Mouse (Mus musculus) intestine, postnatal 0 days (tissue): ENCODE measurements around the gene Nfe2. TPM values are rescaled to one million over a fixed set of nuclear protein-coding genes. Genes with fewer than 3 reads are reported as not detected.
"Not testable (repeated sequence)": the region's sequence is repeated elsewhere in the genome, so short reads cannot be mapped to it uniquely, and the experiment has no call there.

ENCODE experiments used
- ATAC-seq: fragments of 200-750 bp; cut with Nextera tagmentation; 2 replicates; pipeline ENCODE4 v1.8.0; 2017; ENCODE audit warnings: mild to moderate bottlenecking, moderate TSS enrichment, moderate library complexity
- H3K27ac ChIP-seq: fragments of 300-500 bp; sonication (generic); 2 replicates; pipeline ENCODE4 v1.5.1; 2014; ENCODE audit warnings: mild to moderate bottlenecking, low read depth, low read length, moderate library complexity
- H3K27me3 ChIP-seq: fragments of 300-500 bp; sonication (generic); replicated peaks from 2 replicates; pipeline ENCODE4 v1.6.1; 2014; ENCODE audit warnings: low read length, mixed read lengths; ENCODE audit not compliant: control insufficient read depth, insufficient read depth
- H3K36me3 ChIP-seq: fragments of 300-500 bp; sonication (generic); 2 replicates; pipeline ENCODE4 v1.6.1; 2014; ENCODE audit warnings: mild to moderate bottlenecking, moderate library complexity; ENCODE audit not compliant: control insufficient read depth, insufficient read depth
- H3K4me1 ChIP-seq: fragments of 300-500 bp; sonication (generic); replicated peaks from 2 replicates; pipeline ENCODE4 v1.6.1; 2014; ENCODE audit warnings: antibody characterized with exemption, low read length, mixed read lengths; ENCODE audit not compliant: control insufficient read depth, insufficient read depth
- H3K4me2 ChIP-seq: fragments of 300-500 bp; sonication (generic); replicated peaks from 2 replicates; pipeline ENCODE4 v1.6.1; 2014; ENCODE audit warnings: low read depth, mild to moderate bottlenecking, moderate library complexity
- H3K4me3 ChIP-seq: fragments of 300-500 bp; sonication (generic); 2 replicates; pipeline ENCODE4 v1.5.1; 2014; ENCODE audit warnings: low read depth, low read length
- H3K9ac ChIP-seq: fragments of 300-500 bp; sonication (generic); 2 replicates; pipeline ENCODE4 v1.6.1; 2014; ENCODE audit warnings: mild to moderate bottlenecking, low read depth, low read length
- H3K9me3 ChIP-seq: fragments of 300-500 bp; sonication (generic); 2 replicates; pipeline ENCODE4 v1.6.1; 2016; ENCODE audit warnings: mixed run types; ENCODE audit not compliant: control insufficient read depth
- CTCF ChIP-seq: sonication (generic); IDR thresholded peaks from 2 replicates; pipeline ENCODE4 v1.5.1; 2016; ENCODE audit warnings: low read depth, mild to moderate bottlenecking, control low read depth, antibody characterized with exemption, moderate library complexity
- WGBS: fragments of 180-500 bp; shearing (Covaris S2); extraction: QIAGEN DNeasy Blood & Tissue Kit; methylation state at CpG from one replicate; pipeline ENCODE4 v1.1.7; 2014; 5-methylcytosine and 5-hydroxymethylcytosine counted together
- polyA plus RNA-seq: library from polyadenylated mRNA; unstranded; fragments of >200 nt; fragmentation: Nextera tagmentation; extraction: Ambion mirVana; gene quantifications from 2 replicates; pipeline ENCODE4 v1.2.1, GENCODE M21; 2015

Gene Nfe2
- polyA plus RNA-seq, 1 experiment from 2014 or later, result 0.90 TPM

DNA sequence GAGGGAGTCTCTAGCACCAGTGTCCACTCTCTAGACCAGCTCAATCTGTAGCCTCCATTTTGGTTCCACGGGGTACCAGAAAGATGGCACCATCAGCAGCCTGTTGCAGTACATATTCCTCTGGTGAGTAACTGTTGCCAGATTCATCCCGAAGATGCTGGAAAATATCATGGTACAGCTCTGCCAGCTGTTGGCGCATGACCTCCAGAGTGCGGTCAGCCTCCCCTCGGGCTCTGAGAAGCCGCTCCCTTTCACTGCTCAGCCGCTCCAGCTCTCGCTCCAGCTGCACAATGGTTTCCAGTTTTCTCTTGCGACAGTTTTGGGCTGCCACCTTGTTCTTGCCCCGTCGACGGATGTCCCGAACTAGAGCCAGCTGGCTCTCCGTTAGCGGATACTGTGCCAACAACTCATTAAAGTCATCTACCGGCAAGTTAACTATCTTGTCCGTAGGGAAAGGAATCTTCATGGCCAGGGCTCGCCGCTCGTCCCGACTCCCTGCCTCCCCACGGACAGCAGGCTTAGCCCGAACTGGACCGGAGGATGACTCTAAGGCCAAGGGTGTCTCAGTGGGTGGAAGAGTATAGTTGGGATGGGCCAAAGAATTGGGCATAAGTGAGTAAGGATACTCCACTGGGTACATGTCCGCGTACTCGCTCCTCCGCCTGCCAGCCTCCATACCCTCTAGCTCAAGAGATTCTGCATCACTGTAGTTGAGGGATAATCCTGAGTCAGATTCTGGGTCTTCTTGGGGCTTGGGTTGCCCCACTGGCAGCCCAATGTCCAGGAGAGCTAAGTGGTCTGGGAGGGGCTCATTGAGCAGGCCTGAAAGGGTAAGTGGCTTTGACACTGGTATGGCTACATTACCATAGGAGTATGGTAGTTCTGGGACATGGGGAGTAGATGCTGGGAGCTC lies 9.5 kb downstream of the Nfe2 start:
- Histone ChIP-seq H3K27ac (no peak overlapping the region), H3K9ac (no peak overlapping the region), H3K4me2 (no peak overlapping the region), H3K36me3 (peaks cover 44% of the 10 kb centered on the region), H3K9me3 (no peaks in the 10 kb centered on the region), H3K4me3 (no peak overlapping the region), H3K27me3 (no peaks in the 10 kb centered on the region), H3K4me1 (no peaks in the 10 kb centered on the region)
- 80% methylated on average over 28 of the region's 28 CpGs for WGBS
- 0 out of 2 replicates have a peak, but pooled peaks have one; percentile 16 for ATAC-seq
- no peak for TF ChIP-seq CTCF

DNA sequence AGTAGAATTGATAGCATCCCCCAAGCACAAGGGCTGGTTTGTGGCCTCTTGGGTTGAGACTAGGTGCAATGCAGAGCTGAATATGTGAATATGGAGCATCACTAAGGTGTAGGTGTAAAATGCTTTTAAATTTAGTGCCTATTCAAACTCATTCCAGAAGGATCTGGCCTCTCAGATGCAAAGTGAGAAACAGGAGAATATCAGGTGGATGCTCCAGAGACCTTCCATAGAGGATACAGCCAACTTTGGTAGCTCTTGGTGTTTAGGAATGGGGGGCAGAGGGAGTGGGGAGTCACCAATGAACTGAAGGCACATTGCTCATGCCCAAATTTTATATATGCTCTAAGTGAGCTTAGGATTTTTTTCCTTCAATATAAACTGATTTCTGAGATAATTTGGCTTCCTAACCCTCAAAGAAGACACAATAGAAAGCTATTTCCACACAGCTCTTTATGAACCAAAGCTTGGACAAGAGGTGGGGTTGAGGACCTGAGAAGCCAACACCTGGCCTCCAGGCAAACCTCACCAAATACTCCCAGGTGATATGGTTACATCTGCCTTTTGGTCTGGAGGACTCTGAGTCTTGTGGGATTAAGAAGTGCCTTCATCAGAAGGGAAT lies 10.3 kb downstream of the Nfe2 start:
- TF ChIP-seq CTCF, result no peak
- no peak for ATAC-seq
- Histone ChIP-seq H3K4me3 (no peak overlapping the region), H3K9ac (no peak overlapping the region), H3K4me2 (no peak overlapping the region), H3K27me3 (no peaks in the 10 kb centered on the region), H3K9me3 (no peaks in the 10 kb centered on the region), H3K36me3 (peaks cover 52% of the 10 kb centered on the region), H3K27ac (no peak overlapping the region), H3K4me1 (no peaks in the 10 kb centered on the region)

DNA sequence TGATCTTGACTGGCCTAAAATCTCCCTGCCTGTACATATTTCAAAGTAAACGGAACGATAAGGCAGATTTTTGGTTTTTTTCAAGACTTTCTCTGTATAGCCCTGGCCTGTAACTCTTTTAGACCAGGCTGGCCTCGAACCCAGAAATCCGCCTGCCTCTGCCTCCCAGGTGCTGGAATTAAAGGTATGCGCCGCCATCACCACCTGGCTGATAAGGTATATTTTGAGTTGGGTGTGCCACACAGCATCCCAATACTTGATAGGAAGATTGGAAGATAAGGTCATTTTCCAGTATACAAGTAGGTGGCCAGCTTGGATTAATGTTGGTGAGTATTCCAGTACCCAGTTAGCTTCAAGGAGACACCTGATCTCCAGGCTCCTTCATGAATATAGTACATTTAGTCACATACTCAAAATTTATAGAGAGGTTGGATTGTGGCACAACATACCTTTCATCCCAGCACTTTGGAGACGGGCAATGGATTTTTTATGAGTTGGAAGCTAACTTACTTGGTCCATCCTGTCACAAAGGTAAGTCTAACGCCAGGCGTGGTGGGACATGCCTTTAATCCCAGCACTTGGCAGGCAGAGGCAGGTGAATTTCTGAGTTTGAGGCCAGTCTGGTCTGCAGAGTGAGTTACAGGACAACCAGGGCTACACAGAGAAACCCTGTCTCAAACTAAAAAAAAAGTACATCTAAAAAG lies 11.0 kb downstream of the Nfe2 start:
- ATAC-seq, result no peak
- Histone ChIP-seq H3K27me3 (no peaks in the 10 kb centered on the region), H3K36me3 (peaks cover 59% of the 10 kb centered on the region), H3K27ac (no peak overlapping the region), H3K4me1 (no peaks in the 10 kb centered on the region), H3K4me3 (no peak overlapping the region), H3K9ac (no peak overlapping the region), H3K4me2 (no peak overlapping the region), H3K9me3 (no peaks in the 10 kb centered on the region)
- TF ChIP-seq CTCF, result no peak
- 84% methylated on average over 9 of the region's 9 CpGs for WGBS

DNA sequence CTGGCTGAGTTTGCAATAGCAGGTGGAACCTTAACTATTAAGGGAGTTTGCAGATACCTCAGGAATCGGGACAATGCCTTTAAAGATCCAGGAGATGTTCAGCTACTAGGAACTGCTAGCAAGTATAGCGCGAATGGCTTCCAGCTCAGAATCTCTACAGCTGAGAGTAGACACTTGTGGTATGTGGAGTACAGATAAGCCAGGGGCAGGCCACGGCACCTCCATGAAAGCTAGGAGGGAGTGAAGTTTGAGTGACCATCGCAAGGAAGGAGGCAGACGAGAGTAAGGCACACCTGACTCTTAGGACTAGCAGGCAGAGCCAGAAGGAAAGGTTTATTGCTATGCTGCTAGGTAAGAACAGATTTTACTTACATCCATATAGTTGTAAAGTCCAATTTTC lies 12.6 kb downstream of the Nfe2 start:
- Histone ChIP-seq H3K27ac (0 out of 2 replicates have a peak overlapping the region, but pooled peaks have one; percentile 41), H3K4me3 (no peak overlapping the region), H3K9me3 (no peaks in the 10 kb centered on the region), H3K36me3 (peaks cover 66% of the 10 kb centered on the region), H3K9ac (no peak overlapping the region), H3K27me3 (no peaks in the 10 kb centered on the region), H3K4me2 (no peak overlapping the region), H3K4me1 (no peaks in the 10 kb centered on the region)
- no peak for ATAC-seq
- no peak for TF ChIP-seq CTCF
- WGBS, result 64% methylated on average over 6 of the region's 6 CpGs

DNA sequence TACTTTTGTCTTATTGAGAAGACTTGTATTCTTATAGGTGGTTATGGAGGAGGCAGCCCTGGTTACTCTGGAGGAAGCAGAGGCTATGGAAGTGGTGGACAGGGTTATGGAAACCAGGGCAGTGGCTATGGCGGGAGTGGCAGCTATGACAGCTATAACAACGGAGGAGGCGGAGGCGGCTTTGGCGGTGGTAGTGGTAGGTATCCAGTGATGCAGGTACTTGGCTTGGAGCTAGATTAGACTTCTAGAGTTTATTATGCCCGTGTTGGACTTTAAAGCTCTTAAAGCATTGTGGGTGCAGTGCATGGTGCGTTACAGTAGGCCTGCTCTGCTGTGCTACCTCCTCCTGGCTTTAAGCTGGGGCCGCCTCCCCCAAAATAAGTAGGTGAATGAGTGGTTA lies 15.3 kb downstream of the Nfe2 start:
- TF ChIP-seq CTCF, result no peak
- Histone ChIP-seq H3K36me3 (peaks cover 54% of the 10 kb centered on the region), H3K9ac (no peak overlapping the region), H3K9me3 (no peaks in the 10 kb centered on the region), H3K4me1 (no peaks in the 10 kb centered on the region), H3K27me3 (no peaks in the 10 kb centered on the region), H3K27ac (peak overlapping the region; percentile 41), H3K4me2 (peak overlapping the region; percentile 70), H3K4me3 (0 out of 2 replicates have a peak overlapping the region, but pooled peaks have one; percentile 7)
- no peak for ATAC-seq
- 31% methylated on average over 8 of the region's 8 CpGs for WGBS

- peak overlapping the region; percentile 70 for H3K4me2 ChIP-seq
- not testable (repeated sequence) for H3K4me1 ChIP-seq, H3K27me3 ChIP-seq, ATAC-seq, H3K9me3 ChIP-seq
- H3K9ac ChIP-seq, result peak overlapping the region; percentile 45
- 6% methylated on average over 12 of the region's 12 CpGs for WGBS
- H3K27ac ChIP-seq, result peak overlapping the region; percentile 83
- H3K36me3 ChIP-seq, result peaks cover 39% of the 10 kb centered on the region
- peak overlapping the region; percentile 52 for H3K4me3 ChIP-seq
These were observed 16.9 kb downstream of the Nfe2 start for GRCm38 (mm10) chr15:103241071-103242018.
